Mouse (Mus musculus) macrophage (primary cell): ENCODE data around the gene Chml. TPM values are rescaled to one million over a fixed set of nuclear protein-coding genes. Genes with fewer than 3 reads are reported as not detected.

Source experiments
- H3K27ac ChIP-seq: fragments of 350-480 bp; formaldehyde crosslinking; 2 replicates; pipeline ENCODE4 v1.9.0; 2021
- H3K36me3 ChIP-seq: fragments of 350-480 bp; formaldehyde crosslinking; 2 replicates; pipeline ENCODE4 v1.9.0; 2021; ENCODE audit errors: inconsistent target
- H3K4me3 ChIP-seq: fragments of 350-480 bp; formaldehyde crosslinking; 2 replicates; pipeline ENCODE4 v1.9.0; 2021; ENCODE audit errors: inconsistent target
- H3K79me2 ChIP-seq: fragments of 350-480 bp; formaldehyde crosslinking; 2 replicates; pipeline ENCODE4 v1.9.0; 2021; ENCODE audit errors: inconsistent target
- WGBS: methylation state at CpG from one replicate; pipeline ENCODE4 v1.1.7; 2026; ENCODE audit warnings: inconsistent platforms; ENCODE audit not compliant: missing documents; 5-methylcytosine and 5-hydroxymethylcytosine counted together
- polyA plus RNA-seq: library from polyadenylated mRNA; stranded (reverse); fragments of 250-400 nt; gene quantifications from 3 replicates; pipeline ENCODE4 v1.2.4, GENCODE M21; 2018; ENCODE audit warnings: inconsistent platforms
- total RNA-seq, 78 experiments: library from RNA; depleted of rRNA; stranded (reverse); fragments of 250-400 nt; gene quantifications; 1 replicate in 9 of 78; 2 replicates in 24 of 78; 3 replicates in 43 of 78; 4 replicates in 2 of 78; pipeline ENCODE4 v1.2.4; 2018; ENCODE audit warnings: inconsistent platforms in 56 of 78

Chml gene
- total RNA-seq (2018; cell fraction: chromatin; rRNA removed): 10 to 100 TPM in 7 of 26 experiments, 1 to 10 TPM in 19; 4.4 to 16.2 (median 8.4) TPM
- total RNA-seq (2018; cell fraction: cytosol; rRNA removed): 1 to 10 TPM; 2.9 to 6.9 (median 4.7) TPM
- total RNA-seq (2018; cell fraction: nucleus; rRNA removed): 10 to 100 TPM in 11 of 26 experiments, 1 to 10 TPM in 15; 5.4 to 21.8 (median 8.8) TPM
- 3.0 to 3.6 TPM (median 3.6 TPM) in 3 replicates for polyA plus RNA-seq

DNA sequence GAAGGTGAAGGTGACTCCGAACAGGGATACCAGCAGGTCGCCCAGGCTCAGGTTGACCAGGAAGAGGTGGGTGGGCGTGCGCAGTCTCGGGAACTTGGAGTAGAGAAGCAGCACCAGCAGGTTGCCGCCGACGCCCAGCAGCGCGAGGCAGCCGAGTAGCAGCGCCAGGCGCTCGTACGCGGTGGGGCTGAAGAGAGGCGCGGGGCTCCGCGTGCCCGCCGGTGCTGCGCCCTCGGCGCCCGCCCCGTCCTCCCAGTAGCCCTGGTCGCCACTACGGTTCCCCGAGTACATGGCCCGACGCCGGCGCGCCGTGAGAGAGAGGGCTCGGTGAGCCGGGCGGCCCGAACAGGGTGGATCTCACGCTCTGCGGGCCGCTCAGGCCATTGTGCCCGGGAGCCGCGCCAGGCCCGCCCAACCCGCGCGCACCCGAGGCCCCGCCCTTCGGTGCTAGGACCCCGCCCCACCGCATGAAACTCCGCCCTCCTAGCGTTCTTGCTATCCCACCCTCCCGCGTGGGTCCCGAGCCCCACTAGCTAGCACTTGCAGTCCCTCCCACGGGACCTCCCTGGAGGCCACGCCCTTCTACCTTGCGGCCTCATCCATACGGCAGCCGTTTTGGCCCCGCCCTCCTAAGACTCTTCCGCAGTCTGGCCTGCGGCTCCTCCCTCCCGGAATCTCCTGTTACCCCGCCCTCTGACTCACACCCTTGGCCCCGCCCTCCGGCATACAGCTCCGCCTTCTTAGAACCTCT is at the start of gene Chml, which contains the start of gene Opn3:
Gene Chml (minus strand): TSS at position 656 of the 751 bp plus-strand sequence.
Gene Opn3 (minus strand): TSS at position 531 of the 751 bp plus-strand sequence.
- H3K36me3 ChIP-seq: no peaks in the 10 kb centered on the region
- peak within 1 kb of the TSS; percentile 70 for H3K4me3 ChIP-seq
- under 1% methylated on average over 72 of the region's 73 CpGs for WGBS
- H3K79me2 ChIP-seq: peaks cover 16% of the 10 kb centered on the region; the same call in 1 of the 2 replicates
- no peak within 1 kb of the TSS for H3K27ac ChIP-seq

DNA sequence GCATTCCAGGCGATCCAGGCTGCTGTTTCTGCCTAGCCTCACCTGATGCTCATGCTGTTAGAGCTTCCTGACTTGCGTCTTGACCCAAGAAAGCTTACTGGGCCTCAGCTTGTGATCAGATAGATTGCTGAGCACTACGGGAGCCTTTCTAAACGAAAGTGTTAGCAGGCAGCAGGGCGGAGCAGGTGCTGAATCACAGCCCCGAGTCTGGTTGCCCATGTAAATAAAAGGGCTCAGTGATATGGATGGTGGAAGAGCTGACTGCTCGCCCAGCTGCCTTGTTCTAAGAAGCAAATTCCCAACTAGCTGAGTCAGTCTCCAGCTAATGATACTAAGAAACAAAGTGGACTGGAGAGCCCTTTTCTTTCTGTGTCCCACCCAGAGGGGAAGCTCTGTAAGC is 33.1 kb upstream of the Chml start:
- Histone ChIP-seq H3K27ac (no peak overlapping the region), H3K36me3 (no peaks in the 10 kb centered on the region), H3K79me2 (no peaks in the 10 kb centered on the region), H3K4me3 (no peak overlapping the region)
- WGBS: 50% methylated on average over 7 of the region's 7 CpGs

DNA sequence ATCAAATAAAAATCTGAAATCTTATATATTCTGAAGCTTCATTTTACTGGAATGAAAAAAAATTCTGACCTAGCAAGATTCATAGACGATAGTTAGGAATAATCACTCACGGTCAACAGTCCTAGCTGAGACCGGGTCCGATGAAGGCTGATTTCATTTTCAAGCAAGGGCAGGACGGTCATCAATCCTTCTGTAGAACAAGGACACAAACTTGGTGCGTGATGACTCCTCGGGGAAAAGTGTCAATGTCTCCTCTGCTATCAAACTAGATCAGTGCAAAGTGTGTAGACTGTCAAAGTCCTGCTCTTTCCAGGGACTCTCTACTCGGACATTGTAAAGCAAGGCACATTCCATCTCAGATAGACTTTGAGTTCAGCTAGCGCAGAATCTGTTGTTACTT is 24.1 kb upstream of the Chml start:
- WGBS: 97% methylated on average over 9 of the region's 9 CpGs
- Histone ChIP-seq H3K36me3 (no peaks in the 10 kb centered on the region), H3K79me2 (no peaks in the 10 kb centered on the region), H3K4me3 (no peak overlapping the region), H3K27ac (no peak overlapping the region)

DNA sequence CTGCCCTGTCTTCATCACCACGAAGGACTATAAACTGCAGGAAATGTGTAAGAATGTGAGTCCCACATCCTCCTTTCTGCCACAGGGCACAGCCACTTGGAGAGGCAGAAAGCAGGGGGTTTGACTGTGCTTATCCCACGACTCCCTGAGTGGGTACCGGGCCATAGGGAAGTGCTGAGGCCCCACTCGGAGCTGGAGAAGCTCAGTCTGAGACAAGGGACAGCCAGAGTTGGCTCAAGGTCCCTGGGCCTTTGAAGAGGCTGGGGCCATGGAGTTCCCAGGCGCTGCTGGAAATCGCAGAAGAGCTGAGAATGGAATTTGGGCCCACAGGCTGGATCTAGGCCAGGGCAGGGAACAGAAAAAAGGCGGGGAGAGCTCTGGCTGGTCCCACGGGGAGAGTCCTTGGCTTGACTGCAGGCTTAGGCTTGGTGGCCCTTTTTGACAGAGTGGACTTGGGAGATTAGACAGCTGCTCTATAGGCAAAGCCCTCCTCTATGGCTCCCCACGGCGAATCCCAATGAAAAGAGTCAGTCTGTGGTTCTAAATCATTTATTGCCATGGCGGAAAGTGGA is 19.7 kb upstream of the Chml start:
- Histone ChIP-seq H3K79me2 (no peaks in the 10 kb centered on the region), H3K27ac (no peak overlapping the region), H3K4me3 (no peak overlapping the region), H3K36me3 (no peaks in the 10 kb centered on the region)
- 85% methylated on average over 10 of the region's 11 CpGs for whole genome bisulfite sequencing

DNA sequence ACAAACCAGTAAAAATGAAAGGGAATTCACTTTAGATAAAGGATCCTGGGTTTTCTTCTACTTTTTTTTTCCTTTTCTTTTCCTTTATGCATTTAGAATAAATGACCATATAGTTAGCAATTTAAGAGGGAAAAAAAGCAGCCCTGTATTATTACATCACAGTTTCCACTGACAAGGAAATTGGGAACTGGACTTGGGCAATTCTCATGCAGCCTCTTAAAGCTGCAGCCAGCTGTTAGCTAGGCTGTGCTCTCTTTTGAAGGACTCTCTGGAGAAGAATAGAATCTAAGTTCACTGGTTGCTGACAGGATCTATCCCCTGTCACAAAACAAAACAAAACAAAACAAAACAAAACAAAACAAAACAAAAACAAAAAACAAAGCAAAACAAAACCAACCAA is 15.3 kb upstream of the Chml start:
- H3K36me3 ChIP-seq: no peaks in the 10 kb centered on the region
- no peak overlapping the region for H3K27ac ChIP-seq
- H3K4me3 ChIP-seq: no peak overlapping the region
- no peaks in the 10 kb centered on the region for H3K79me2 ChIP-seq

DNA sequence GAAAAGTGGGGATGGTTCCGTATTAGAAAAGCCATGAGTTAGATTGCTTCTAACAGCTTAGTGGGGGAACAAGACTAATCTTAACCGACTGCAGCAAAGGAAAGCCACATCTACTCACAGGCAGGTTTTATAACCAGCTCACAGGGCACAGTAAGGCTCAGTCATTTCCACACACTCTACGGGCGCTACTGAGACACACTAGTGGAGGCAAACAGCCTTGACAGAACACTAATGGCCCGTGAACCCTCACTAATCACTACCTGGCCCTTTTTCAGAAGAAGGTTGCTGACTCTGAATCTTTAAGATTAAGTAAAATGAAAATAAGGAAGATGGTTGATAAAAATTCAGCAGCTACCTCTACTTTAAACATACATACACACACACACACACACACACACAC is 14.9 kb upstream of the Chml start:
- Histone ChIP-seq H3K36me3 (no peaks in the 10 kb centered on the region), H3K79me2 (no peaks in the 10 kb centered on the region), H3K4me3 (no peak overlapping the region), H3K27ac (no peak overlapping the region)
- 94% methylated on average over 5 of the region's 5 CpGs for WGBS

DNA sequence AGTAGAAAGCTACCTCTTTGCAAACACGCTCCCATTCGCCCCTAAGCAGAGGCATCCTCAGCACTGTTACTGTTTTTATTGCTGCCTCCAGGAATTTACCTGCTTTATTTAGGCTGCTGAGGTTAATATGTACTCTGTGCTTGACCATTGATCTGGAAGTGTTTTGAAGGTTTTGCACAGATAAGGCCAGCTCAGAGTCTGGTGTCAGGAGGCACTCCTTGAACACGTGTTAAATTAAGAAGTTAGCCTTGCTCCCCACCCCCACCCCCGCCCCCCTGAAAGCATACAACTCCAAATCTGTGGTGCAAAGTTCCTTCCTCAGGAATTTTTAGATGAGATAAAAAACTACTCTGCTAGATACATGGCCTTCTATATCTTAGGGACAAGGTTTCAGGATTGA is 8.4 kb upstream of the Chml start:
- Histone ChIP-seq H3K79me2 (no peaks in the 10 kb centered on the region), H3K4me3 (no peak overlapping the region), H3K27ac (no peak overlapping the region), H3K36me3 (no peaks in the 10 kb centered on the region)
- WGBS: 79% methylated on average over 4 of the region's 4 CpGs

DNA sequence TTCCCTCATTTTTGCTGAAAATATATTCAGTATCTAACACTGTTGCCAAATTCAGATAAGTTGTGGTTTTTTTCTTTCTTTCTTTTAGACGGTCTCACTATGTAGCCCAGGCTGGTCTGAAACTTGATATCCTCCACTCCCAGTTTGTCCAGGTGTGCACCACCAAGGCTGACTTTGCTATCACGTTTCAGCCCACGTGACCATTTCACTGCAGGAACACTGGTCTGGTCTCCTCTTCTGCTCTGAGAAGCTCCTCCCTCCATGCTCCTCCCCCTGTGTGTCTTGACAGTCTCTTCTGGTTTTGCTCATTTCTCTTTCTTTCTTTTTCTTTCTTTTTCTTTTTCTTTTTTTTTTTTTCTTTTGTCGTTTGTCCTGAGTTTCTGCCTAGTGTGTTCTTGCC is 7.1 kb upstream of the Chml start:
- H3K36me3 ChIP-seq: no peaks in the 10 kb centered on the region
- no peaks in the 10 kb centered on the region for H3K79me2 ChIP-seq
- WGBS: 23% methylated on average over 4 of the region's 4 CpGs
- no peak overlapping the region for H3K4me3 ChIP-seq
- no peak overlapping the region for H3K27ac ChIP-seq

DNA sequence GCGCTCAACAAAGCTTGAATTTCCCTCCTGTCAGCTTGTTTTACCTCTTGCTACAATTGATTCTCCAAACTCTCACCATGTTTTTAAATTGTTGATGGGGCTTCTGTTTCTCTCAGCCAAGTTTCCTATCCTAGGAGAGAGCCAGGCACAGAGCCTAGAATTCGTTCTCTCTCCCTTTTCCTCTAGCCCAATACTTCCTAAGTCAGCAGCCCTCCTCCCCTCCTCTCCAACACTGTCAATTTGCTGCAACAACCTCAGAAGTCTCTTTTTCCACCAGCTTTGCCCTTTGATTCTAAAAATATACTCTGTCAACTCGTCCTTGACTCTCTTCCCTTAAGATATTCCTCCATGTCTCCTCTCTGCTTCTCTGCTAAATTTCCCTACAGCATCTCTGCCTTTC is 6.7 kb upstream of the Chml start:
- Histone ChIP-seq H3K27ac (no peak overlapping the region), H3K79me2 (no peaks in the 10 kb centered on the region), H3K36me3 (no peaks in the 10 kb centered on the region), H3K4me3 (no peak overlapping the region)
- WGBS: 58% methylated on average over 3 of the region's 3 CpGs

DNA sequence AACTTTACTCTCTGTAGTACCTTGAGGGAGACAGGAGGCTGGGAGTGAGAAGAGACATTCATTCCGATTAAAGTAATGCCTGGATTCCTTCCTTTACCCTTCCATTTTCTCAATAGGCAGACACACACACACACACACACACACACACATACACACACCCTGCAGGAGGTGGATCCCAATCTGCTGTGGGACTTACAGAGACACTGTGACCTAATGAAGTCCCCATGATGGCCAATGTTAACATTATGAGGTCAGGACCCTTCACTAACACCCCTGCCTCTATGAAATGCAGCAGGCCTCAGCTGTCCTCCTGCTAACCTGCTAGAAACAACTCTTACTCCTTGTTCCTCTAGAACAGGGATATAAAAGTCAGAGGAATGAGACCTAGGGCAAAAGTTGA is 5.6 kb upstream of the Chml start, which contains the start of gene Wdr64:
Gene Wdr64 (plus strand): TSS at position 301 of the 400 bp plus-strand sequence.
- Histone ChIP-seq H3K27ac (no peak within 1 kb of the TSS), H3K36me3 (no peaks in the 10 kb centered on the region), H3K4me3 (no peak within 1 kb of the TSS), H3K79me2 (no peaks in the 10 kb centered on the region)
- 100% methylated on average over 1 of the region's 1 CpGs for WGBS

DNA sequence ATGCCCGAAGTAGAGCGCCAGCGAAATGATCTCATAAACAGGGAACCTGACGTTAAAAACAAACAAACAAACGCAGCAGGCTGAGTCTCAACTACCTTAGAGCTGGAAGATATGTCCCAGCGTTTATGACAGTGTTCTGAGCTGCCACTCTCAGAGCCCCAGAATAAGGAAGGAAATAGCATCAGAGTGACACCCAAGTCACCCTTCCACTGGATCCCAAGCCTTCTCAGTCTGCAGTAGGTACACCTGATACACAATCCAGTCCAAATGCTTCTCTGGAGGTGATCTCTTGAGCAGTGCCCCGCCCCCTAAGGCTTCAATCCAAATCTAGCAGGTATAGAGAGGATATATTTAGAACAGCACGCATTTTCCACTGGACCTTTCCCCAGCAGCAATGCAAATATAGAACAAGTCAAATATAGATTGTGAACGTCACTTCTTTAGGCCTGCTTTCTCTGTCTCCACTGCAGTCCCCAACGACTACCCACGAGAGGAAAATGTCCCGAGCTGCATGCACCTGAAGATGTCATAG is 794 bp upstream of the Chml start:
- 37% methylated on average over 12 of the region's 12 CpGs for WGBS
- no peak overlapping the region for H3K27ac ChIP-seq
- H3K79me2 ChIP-seq: peaks cover 16% of the 10 kb centered on the region; the same call in 1 of the 2 replicates
- H3K4me3 ChIP-seq: peak overlapping the region; percentile 52
- H3K36me3 ChIP-seq: no peaks in the 10 kb centered on the region

DNA sequence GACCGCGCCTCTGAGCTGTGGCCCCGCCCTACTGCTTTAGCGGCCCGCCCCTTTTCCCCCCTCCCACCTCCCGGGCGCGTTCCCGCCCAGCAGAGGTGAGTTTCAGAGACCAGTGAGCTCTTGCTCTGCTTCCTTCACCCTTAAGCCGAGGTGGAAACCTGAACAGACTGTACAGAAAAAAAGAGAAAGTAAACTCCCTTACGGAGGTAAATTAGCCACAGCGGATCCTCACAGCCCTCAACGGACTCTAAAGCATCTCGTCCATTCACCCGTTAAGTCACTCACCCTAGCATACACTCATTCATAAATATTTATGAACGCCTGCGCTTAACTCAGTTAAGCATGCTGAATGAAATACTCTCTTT is 278 bp upstream of the Chml start:
- Histone ChIP-seq H3K36me3 (no peaks in the 10 kb centered on the region), H3K27ac (no peak overlapping the region), H3K4me3 (peak overlapping the region; percentile 52), H3K79me2 (peaks cover 16% of the 10 kb centered on the region; the same call in 1 of the 2 replicates)
- 2% methylated on average over 15 of the region's 17 CpGs for WGBS

DNA sequence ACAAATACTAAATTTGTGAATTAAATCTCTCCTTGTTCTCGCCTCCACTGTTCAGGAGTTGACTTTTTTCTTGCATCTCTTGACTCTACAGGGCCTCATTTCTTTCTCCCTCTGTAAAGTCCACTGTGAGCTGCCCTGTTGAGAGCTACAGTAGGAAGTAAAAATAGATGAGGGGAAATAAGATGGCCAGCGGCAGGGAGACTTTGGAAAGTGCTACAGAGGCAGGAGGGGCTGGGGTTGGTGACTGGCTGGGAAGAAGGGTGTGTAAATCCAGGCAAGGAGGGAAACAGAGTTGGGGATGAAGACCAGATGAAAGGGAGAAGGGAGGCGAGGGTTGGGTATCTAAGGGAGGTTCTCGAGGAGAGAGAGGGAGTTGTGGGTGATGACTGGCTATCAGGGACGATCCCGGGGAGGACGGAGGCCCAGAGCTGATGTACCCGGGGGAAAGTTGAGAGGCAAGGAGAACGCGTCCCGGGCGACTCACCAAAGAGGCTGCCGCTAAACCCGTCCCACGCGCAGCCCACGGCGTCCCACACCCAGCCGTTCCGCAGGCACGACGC is 935 bp downstream of the Chml start:
- Histone ChIP-seq H3K27ac (no peak overlapping the region), H3K79me2 (peaks cover 16% of the 10 kb centered on the region; the same call in 1 of the 2 replicates), H3K36me3 (no peaks in the 10 kb centered on the region), H3K4me3 (peak overlapping the region; percentile 70)
- 1% methylated on average over 21 of the region's 22 CpGs for WGBS

DNA sequence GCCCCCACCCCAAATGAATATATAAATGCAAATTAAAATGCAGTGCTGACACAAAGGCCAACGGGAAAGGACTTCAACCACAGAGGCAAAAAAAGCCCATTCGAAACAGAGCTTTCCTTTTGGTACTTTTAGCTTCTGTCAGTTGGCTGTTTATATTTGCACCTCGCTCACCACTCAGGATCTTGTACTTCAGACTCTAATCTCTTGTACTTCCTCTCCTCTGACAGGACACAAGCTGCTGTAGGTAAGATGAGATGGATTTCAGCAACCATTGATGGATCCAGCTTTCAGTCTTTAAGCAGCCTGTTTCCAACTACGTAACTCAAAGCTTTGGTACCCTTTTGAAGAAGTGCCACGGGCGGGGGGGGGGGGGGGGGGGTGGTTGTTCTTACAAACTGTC is 11.7 kb downstream of the Chml start:
- 76% methylated on average over 6 of the region's 6 CpGs for WGBS

DNA sequence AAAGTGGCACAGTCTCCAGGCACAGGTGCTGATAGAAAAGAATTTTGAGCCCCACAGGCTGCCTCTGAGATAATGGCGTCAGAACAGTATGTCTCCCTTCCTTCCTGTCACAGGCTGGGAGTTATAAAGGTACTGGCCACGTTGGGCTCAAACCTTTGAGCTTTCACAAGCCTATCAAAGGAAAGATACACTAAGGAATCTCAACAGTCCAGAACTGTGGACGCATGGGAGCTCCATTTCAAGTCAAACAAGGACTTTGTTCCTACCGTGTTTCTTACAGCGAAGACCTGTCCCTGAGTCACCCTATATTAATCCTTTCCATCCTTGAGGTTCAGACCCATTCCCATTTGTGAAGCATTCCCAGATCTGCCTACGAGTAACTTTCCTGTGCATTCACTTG is 15.2 kb downstream of the Chml start:
- H3K79me2 ChIP-seq: no peaks in the 10 kb centered on the region
- no peak overlapping the region for H3K4me3 ChIP-seq
- 84% methylated on average over 6 of the region's 6 CpGs for WGBS
- no peak overlapping the region for H3K27ac ChIP-seq
- H3K36me3 ChIP-seq: no peaks in the 10 kb centered on the region

More for the DNA sequence above, 11.7 kb downstream of the Chml start:
- Histone ChIP-seq H3K27ac (no peak overlapping the region), H3K36me3 (no peaks in the 10 kb centered on the region), H3K4me3 (no peak overlapping the region), H3K79me2 (no peaks in the 10 kb centered on the region)
